Mouse (Mus musculus): Measurements from ENCODE around the gene Esp23. TPM values are rescaled to one million over a fixed set of nuclear protein-coding genes. Genes with fewer than 3 reads are reported as not detected.
"Not testable (repeated sequence)": the region's sequence is repeated elsewhere in the genome, so short reads cannot be mapped to it uniquely, and the experiment has no call there.

The Esp23 gene
- not detected in 2 replicates for polyA plus RNA-seq (2012; rRNA removed)

- no peaks in the 10 kb centered on the region for H3K36me3 ChIP-seq (ENCODE audit: control insufficient read depth, insufficient read depth, low read length)
- no peak for TF ChIP-seq CTCF (IDR thresholded peaks at IDR 0.05; ENCODE audit: borderline replicate concordance, control insufficient read depth, extremely low read depth, insufficient read depth, low read length, poor library complexity)
- TF ChIP-seq POLR2A (IDR thresholded peaks at IDR 0.05; ENCODE audit: control insufficient read depth, extremely low read depth, insufficient read depth, low read length, poor library complexity): no peak
- H3K27ac ChIP-seq (ENCODE audit: control insufficient read depth, insufficient read depth, low read length): no peak within 1 kb of the TSS
- H3K4me1 ChIP-seq (replicated peaks; ENCODE audit: control insufficient read depth, insufficient read depth, low read length): no peaks in the 10 kb centered on the region
- whole genome bisulfite sequencing: 44% methylated on average over 1 of the region's 1 CpGs
- H3K27me3 ChIP-seq (ENCODE audit: control insufficient read depth, insufficient read depth, low read length): no peaks in the 10 kb centered on the region
- no peak within 1 kb of the TSS for H3K4me3 ChIP-seq (ENCODE audit: control insufficient read depth, insufficient read depth, low read length)
- DNase-seq: no peak
Observed at GRCm38 (mm10) chr17:39076937-39077336, at the start of gene Esp23. TSS of gene Esp23 (minus strand) at chr17:39077037.

DNA sequence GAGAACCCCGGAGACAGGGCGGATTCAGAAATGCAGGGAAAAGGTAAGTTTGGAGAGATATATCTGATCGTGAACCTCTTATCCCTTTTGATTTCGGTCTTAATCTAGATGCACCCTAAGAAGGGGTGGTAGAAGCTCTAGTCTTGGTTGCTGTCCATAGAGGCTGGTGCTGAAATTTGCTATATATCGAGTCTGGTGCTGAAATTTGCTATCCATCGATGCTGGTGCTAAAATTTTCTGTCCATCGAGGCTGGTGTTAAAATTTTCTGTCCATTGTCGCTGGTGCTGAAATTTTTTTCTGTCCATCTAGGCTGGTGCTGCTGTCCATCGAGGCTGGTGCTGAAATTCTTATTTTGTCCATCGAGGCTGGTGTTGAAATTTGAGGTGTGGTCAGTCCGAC is 30.3 kb upstream of the Esp23 start:
- not testable (repeated sequence) for DNase-seq; H3K27ac ChIP-seq (ENCODE audit: control insufficient read depth, insufficient read depth, low read length); H3K4me1 ChIP-seq (replicated peaks; ENCODE audit: control insufficient read depth, insufficient read depth, low read length); H3K36me3 ChIP-seq (ENCODE audit: control insufficient read depth, insufficient read depth, low read length); H3K27me3 ChIP-seq (ENCODE audit: control insufficient read depth, insufficient read depth, low read length); H3K4me3 ChIP-seq (ENCODE audit: control insufficient read depth, insufficient read depth, low read length)
- WGBS: 81% methylated on average over 11 of the region's 11 CpGs

GRCm38 (mm10) chr17:39095034-39095433 is 18.2 kb upstream of the Esp23 start, which contains the start of gene Esp22:
TSS of gene Esp22 (plus strand) at chr17:39095334.
- WGBS: 100% methylated on average over 1 of the region's 1 CpGs
- Histone ChIP-seq H3K36me3 (ENCODE audit: control insufficient read depth, insufficient read depth, low read length) (no peaks in the 10 kb centered on the region), H3K4me3 (ENCODE audit: control insufficient read depth, insufficient read depth, low read length) (no peak within 1 kb of the TSS), H3K27ac (ENCODE audit: control insufficient read depth, insufficient read depth, low read length) (no peak within 1 kb of the TSS), H3K4me1 (replicated peaks; ENCODE audit: control insufficient read depth, insufficient read depth, low read length) (no peaks in the 10 kb centered on the region), H3K27me3 (ENCODE audit: control insufficient read depth, insufficient read depth, low read length) (no peaks in the 10 kb centered on the region)
- DNase-seq: no peak
- TF ChIP-seq POLR2A (IDR thresholded peaks at IDR 0.05; ENCODE audit: control insufficient read depth, extremely low read depth, insufficient read depth, low read length, poor library complexity): no peak
- no peak for TF ChIP-seq CTCF (IDR thresholded peaks at IDR 0.05; ENCODE audit: borderline replicate concordance, control insufficient read depth, extremely low read depth, insufficient read depth, low read length, poor library complexity)

- no peak overlapping the region for H3K4me3 ChIP-seq (ENCODE audit: control insufficient read depth, insufficient read depth, low read length)
- no peak for DNase-seq
- no peaks in the 10 kb centered on the region for H3K27me3 ChIP-seq (ENCODE audit: control insufficient read depth, insufficient read depth, low read length)
- TF ChIP-seq CTCF (IDR thresholded peaks at IDR 0.05; ENCODE audit: borderline replicate concordance, control insufficient read depth, extremely low read depth, insufficient read depth, low read length, poor library complexity) (no peak), POLR2A (IDR thresholded peaks at IDR 0.05; ENCODE audit: control insufficient read depth, extremely low read depth, insufficient read depth, low read length, poor library complexity) (no peak)
- no peak overlapping the region for H3K27ac ChIP-seq (ENCODE audit: control insufficient read depth, insufficient read depth, low read length)
- no peaks in the 10 kb centered on the region for H3K4me1 ChIP-seq (replicated peaks; ENCODE audit: control insufficient read depth, insufficient read depth, low read length)
- H3K36me3 ChIP-seq (ENCODE audit: control insufficient read depth, insufficient read depth, low read length): no peaks in the 10 kb centered on the region
Observed at GRCm38 (mm10) chr17:39063641-39064040, 13.2 kb downstream of the Esp23 start.

DNA sequence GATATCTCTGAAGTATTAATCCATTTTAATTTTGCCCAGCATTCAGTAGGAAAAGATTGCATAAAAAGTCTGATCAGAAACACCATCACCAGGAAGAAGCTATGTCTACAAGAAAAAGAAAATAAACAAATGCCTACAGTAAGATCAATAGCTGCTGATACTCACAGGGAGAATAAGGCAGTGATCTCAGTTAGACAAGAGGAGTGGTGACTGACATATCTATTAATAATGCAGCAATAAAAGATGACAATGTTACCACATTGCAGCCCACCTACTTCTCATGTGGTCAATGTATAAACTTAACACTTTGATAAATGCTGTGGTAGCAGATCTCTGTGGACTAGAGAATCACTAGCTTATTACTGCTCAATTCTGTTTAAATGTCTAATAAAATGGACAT is 33.6 kb downstream of the Esp23 start, which contains the start of gene Gm21903:
Gm21903 (minus strand) TSS at position 101 of the 400 bp plus-strand sequence.
- no peaks in the 10 kb centered on the region for H3K4me1 ChIP-seq (replicated peaks; ENCODE audit: control insufficient read depth, insufficient read depth, low read length)
- no peaks in the 10 kb centered on the region for H3K27me3 ChIP-seq (ENCODE audit: control insufficient read depth, insufficient read depth, low read length)
- no peaks in the 10 kb centered on the region for H3K36me3 ChIP-seq (ENCODE audit: control insufficient read depth, insufficient read depth, low read length)
- no peak within 1 kb of the TSS for H3K27ac ChIP-seq (ENCODE audit: control insufficient read depth, insufficient read depth, low read length)
- H3K4me3 ChIP-seq (ENCODE audit: control insufficient read depth, insufficient read depth, low read length): no peak within 1 kb of the TSS
- TF ChIP-seq POLR2A (IDR thresholded peaks at IDR 0.05; ENCODE audit: control insufficient read depth, extremely low read depth, insufficient read depth, low read length, poor library complexity): no peak
- no peak for TF ChIP-seq CTCF (IDR thresholded peaks at IDR 0.05; ENCODE audit: borderline replicate concordance, control insufficient read depth, extremely low read depth, insufficient read depth, low read length, poor library complexity)
- no peak for DNase-seq

GRCm38 (mm10) chr17:39036395-39036794 is 40.4 kb downstream of the Esp23 start, which contains the start of gene Esp24:
TSS of gene Esp24 (plus strand) at chr17:39036695.
- not testable (repeated sequence) for H3K36me3 ChIP-seq (ENCODE audit: control insufficient read depth, insufficient read depth, low read length); H3K27me3 ChIP-seq (ENCODE audit: control insufficient read depth, insufficient read depth, low read length); H3K4me3 ChIP-seq (ENCODE audit: control insufficient read depth, insufficient read depth, low read length); H3K27ac ChIP-seq (ENCODE audit: control insufficient read depth, insufficient read depth, low read length); H3K4me1 ChIP-seq (replicated peaks; ENCODE audit: control insufficient read depth, insufficient read depth, low read length); DNase-seq
- 91% methylated on average over 3 of the region's 3 CpGs for WGBS

Other genes with a start within 250 kb of the Esp23 start
- not detected in 2 replicates for gene Esp24, start 40.3 kb downstream of the Esp23 start, polyA plus RNA-seq (2012; rRNA removed)
- not detected in 2 replicates for gene Gm21903, start 33.7 kb downstream of the Esp23 start, polyA plus RNA-seq (2012; rRNA removed)
- gene Esp22, start 18.3 kb upstream of the Esp23 start, polyA plus RNA-seq (2012; rRNA removed): not detected in 2 replicates

All from thymus, adult 2 months (tissue).